In genomic region chr14:54463108-54463958, GRCm38 (mm10) we compare ENCODE assay signal across 8 mouse cellular contexts. TPM values are rescaled to one million over a fixed set of nuclear protein-coding genes. Genes with fewer than 3 reads are reported as not detected.
DNase-seq lines count a peak whose midpoint lies in the region; ATAC-seq lines count a peak whose summit lies in the region.

No protein-coding gene starts in this region.

- peak overlapping the region; percentile 84 for H3K4me2 ChIP-seq in kidney, embryonic 14.5 days (replicated peaks; ENCODE audit: low read depth, low read length)
- H3K4me2 ChIP-seq in hindbrain, embryonic 16.5 days (ENCODE audit: low read length), result peak overlapping the region; percentile 65
- peak overlapping the region; percentile 85 for H3K4me2 ChIP-seq in midbrain, embryonic 14.5 days (ENCODE audit: low read length)

- H3K9ac ChIP-seq in kidney, embryonic 14.5 days (ENCODE audit: low read depth, low read length), result peak overlapping the region; percentile 77
- peak overlapping the region; percentile 86 for H3K9ac ChIP-seq in hindbrain, embryonic 16.5 days (ENCODE audit: low read depth, low read length)
- peak overlapping the region; percentile 67 for H3K9ac ChIP-seq in midbrain, embryonic 14.5 days (replicated peaks; ENCODE audit: low read length)

- peaks cover 21% of the 10 kb centered on the region for H3K36me3 ChIP-seq in kidney, embryonic 14.5 days (ENCODE audit: control insufficient read depth, insufficient read depth, low read length)
- peaks cover 4% of the 10 kb centered on the region; the same call in 1 of the 2 replicates for H3K36me3 ChIP-seq in hindbrain, embryonic 16.5 days (ENCODE audit: control insufficient read depth, insufficient read depth, low read length)
- H3K36me3 ChIP-seq in midbrain, embryonic 14.5 days (ENCODE audit: control insufficient read depth, insufficient read depth, low read length), result peaks cover 8% of the 10 kb centered on the region

- H3K4me3 ChIP-seq in kidney, embryonic 14.5 days (ENCODE audit: low read length), result peak overlapping the region; percentile 72
- peak overlapping the region; percentile 91 for H3K4me3 ChIP-seq in brown adipose tissue, adult 24 weeks (ENCODE audit: insufficient read depth, low read depth, low read length)
- peak overlapping the region; percentile 88 for H3K4me3 ChIP-seq in hindbrain, embryonic 16.5 days (ENCODE audit: low read length)
- H3K4me3 ChIP-seq in midbrain, embryonic 14.5 days (replicated peaks; ENCODE audit: low read depth, low read length), result peak overlapping the region; percentile 80

- WGBS in kidney, embryonic 14.5 days, result 13% methylated on average over 12 of the region's 12 CpGs
- WGBS in hindbrain, embryonic 16.5 days, result 15% methylated on average over 12 of the region's 12 CpGs
- 15% methylated on average over 12 of the region's 12 CpGs for WGBS in midbrain, embryonic 14.5 days

- DNase-seq in kidney, postnatal 4 days, result no peak
- DNase-seq in midbrain, embryonic 14.5 days, result no peak
- DNase-seq in thymus, postnatal 10 days (ENCODE audit: low spot score in 2 of 2), result no peak
- DNase-seq in left cerebral cortex, adult 9 months (ENCODE audit: low spot score in 2 of 2), result no peak
- no peak for DNase-seq in cerebellum, postnatal 10 days

- peak; percentile 47 for ATAC-seq in kidney, embryonic 14.5 days (ENCODE audit: low FRiP score, low TSS enrichment)
- ATAC-seq in hindbrain, embryonic 16.5 days, result peak; percentile 60
- ATAC-seq in midbrain, embryonic 14.5 days (ENCODE audit: low FRiP score, low TSS enrichment), result peak; percentile 49; the same call in 1 of the 2 replicates

- no peak overlapping the region; the same call in 1 of the 2 replicates for H3K27ac ChIP-seq in kidney, embryonic 14.5 days (ENCODE audit: low read depth, low read length)
- H3K27ac ChIP-seq in brown adipose tissue, adult 24 weeks (replicated peaks; ENCODE audit: low read depth, low read length), result peak overlapping the region; percentile 77
- peak overlapping the region; percentile 74 for H3K27ac ChIP-seq in hindbrain, embryonic 16.5 days (ENCODE audit: low read depth, low read length)
- H3K27ac ChIP-seq in midbrain, embryonic 14.5 days (replicated peaks; ENCODE audit: low read depth, low read length), result peak overlapping the region; percentile 57; the same call in 1 of the 2 replicates

- H3K27me3 ChIP-seq in kidney, embryonic 14.5 days (ENCODE audit: control insufficient read depth, insufficient read depth, low read length), result no peaks in the 10 kb centered on the region
- H3K27me3 ChIP-seq in hindbrain, embryonic 16.5 days (replicated peaks; ENCODE audit: control insufficient read depth, insufficient read depth, low read length), result no peaks in the 10 kb centered on the region
- H3K27me3 ChIP-seq in midbrain, embryonic 14.5 days (ENCODE audit: control insufficient read depth, insufficient read depth, low read length), result no peaks in the 10 kb centered on the region

- no peaks in the 10 kb centered on the region for H3K4me1 ChIP-seq in kidney, embryonic 14.5 days (ENCODE audit: control insufficient read depth, insufficient read depth, low read length)
- H3K4me1 ChIP-seq in brown adipose tissue, adult 24 weeks (ENCODE audit: control insufficient read depth, insufficient read depth, insufficient read length, low read length), result no peaks in the 10 kb centered on the region
- H3K4me1 ChIP-seq in hindbrain, embryonic 16.5 days (ENCODE audit: control insufficient read depth, insufficient read depth, low read depth, low read length), result peaks cover 3% of the 10 kb centered on the region
- peaks cover 4% of the 10 kb centered on the region; the same call in 1 of the 2 replicates for H3K4me1 ChIP-seq in midbrain, embryonic 14.5 days (ENCODE audit: control insufficient read depth, insufficient read depth, low read length)

- no peaks in the 10 kb centered on the region for H3K9me3 ChIP-seq in kidney, embryonic 14.5 days (ENCODE audit: control insufficient read depth, low read length)
- no peaks in the 10 kb centered on the region for H3K9me3 ChIP-seq in hindbrain, embryonic 16.5 days (ENCODE audit: control insufficient read depth, low read length)
- H3K9me3 ChIP-seq in midbrain, embryonic 14.5 days (ENCODE audit: control insufficient read depth, low read length), result no peaks in the 10 kb centered on the region

RNA-seq across cellular contexts. Expression of gene Lrp10, which starts 0.6 kb away (rescaled TPM):
- 32.0 and 47.0 TPM in 2 replicates for polyA plus RNA-seq in kidney, embryonic 14.5 days (2014; fragmentation: Nextera tagmentation; extraction: Ambion mirVana)
- 36.5 and 53.8 TPM in 2 replicates for polyA plus RNA-seq in brown adipose tissue, adult 24 weeks (2012; ENCODE audit: insufficient read depth, insufficient read length, missing spikeins)
- 31.4 and 35.6 TPM in 2 replicates for polyA plus RNA-seq in hindbrain, embryonic 16.5 days (2015; fragmentation: Nextera tagmentation; extraction: Ambion mirVana)
- 26.1 and 27.5 TPM in 2 replicates for polyA plus RNA-seq in midbrain, embryonic 14.5 days (2014; fragmentation: Nextera tagmentation; extraction: Ambion mirVana)

RNA-seq across cellular contexts. Expression of gene Rem2, which starts 12.6 kb away (rescaled TPM):
- 6.1 and 6.9 TPM in 2 replicates for polyA plus RNA-seq in kidney, embryonic 14.5 days (2014; fragmentation: Nextera tagmentation; extraction: Ambion mirVana)
- not detected in 2 replicates for polyA plus RNA-seq in brown adipose tissue, adult 24 weeks (2012; ENCODE audit: insufficient read depth, insufficient read length, missing spikeins)
- polyA plus RNA-seq in hindbrain, embryonic 16.5 days (2015; fragmentation: Nextera tagmentation; extraction: Ambion mirVana), result 38.5 and 39.5 TPM in 2 replicates
- polyA plus RNA-seq in midbrain, embryonic 14.5 days (2014; fragmentation: Nextera tagmentation; extraction: Ambion mirVana), result 37.2 and 44.6 TPM in 2 replicates

RNA-seq across cellular contexts. Expression of gene Mmp14, which starts 31.9 kb away (rescaled TPM):
- 101 and 167 TPM in 2 replicates for polyA plus RNA-seq in kidney, embryonic 14.5 days (2014; fragmentation: Nextera tagmentation; extraction: Ambion mirVana)
- polyA plus RNA-seq in brown adipose tissue, adult 24 weeks (2012; ENCODE audit: insufficient read depth, insufficient read length, missing spikeins), result 10.8 and 10.9 TPM in 2 replicates
- polyA plus RNA-seq in hindbrain, embryonic 16.5 days (2015; fragmentation: Nextera tagmentation; extraction: Ambion mirVana), result 45.1 and 56.1 TPM in 2 replicates
- 36.2 and 58.5 TPM in 2 replicates for polyA plus RNA-seq in midbrain, embryonic 14.5 days (2014; fragmentation: Nextera tagmentation; extraction: Ambion mirVana)

RNA-seq across cellular contexts. Expression of gene Mrpl52, which starts 36.6 kb away (rescaled TPM):
- polyA plus RNA-seq in kidney, embryonic 14.5 days (2014; fragmentation: Nextera tagmentation; extraction: Ambion mirVana), result 269 and 360 TPM in 2 replicates
- 145 and 148 TPM in 2 replicates for polyA plus RNA-seq in brown adipose tissue, adult 24 weeks (2012; ENCODE audit: insufficient read depth, insufficient read length, missing spikeins)
- polyA plus RNA-seq in hindbrain, embryonic 16.5 days (2015; fragmentation: Nextera tagmentation; extraction: Ambion mirVana), result 218 and 228 TPM in 2 replicates
- 293 and 337 TPM in 2 replicates for polyA plus RNA-seq in midbrain, embryonic 14.5 days (2014; fragmentation: Nextera tagmentation; extraction: Ambion mirVana)

RNA-seq across cellular contexts. Expression of gene Slc7a7, which starts 45.8 kb away (rescaled TPM):
- 6.9 and 9.6 TPM in 2 replicates for polyA plus RNA-seq in kidney, embryonic 14.5 days (2014; fragmentation: Nextera tagmentation; extraction: Ambion mirVana)
- polyA plus RNA-seq in brown adipose tissue, adult 24 weeks (2012; ENCODE audit: insufficient read depth, insufficient read length, missing spikeins), result 0.52 and 1.8 TPM in 2 replicates
- 4.9 and 5.9 TPM in 2 replicates for polyA plus RNA-seq in hindbrain, embryonic 16.5 days (2015; fragmentation: Nextera tagmentation; extraction: Ambion mirVana)
- 3.5 and 4.0 TPM in 2 replicates for polyA plus RNA-seq in midbrain, embryonic 14.5 days (2014; fragmentation: Nextera tagmentation; extraction: Ambion mirVana)
